Mouse (Mus musculus): Measurements from ENCODE around the gene Six4. TPM values are rescaled to one million over a fixed set of nuclear protein-coding genes. Genes with fewer than 3 reads are reported as not detected.

The Six4 gene
- 0.13 TPM in 1 of 2 replicates, not detected in the other for polyA plus RNA-seq (2012; rRNA removed; ENCODE audit: low replicate concordance)

DNA sequence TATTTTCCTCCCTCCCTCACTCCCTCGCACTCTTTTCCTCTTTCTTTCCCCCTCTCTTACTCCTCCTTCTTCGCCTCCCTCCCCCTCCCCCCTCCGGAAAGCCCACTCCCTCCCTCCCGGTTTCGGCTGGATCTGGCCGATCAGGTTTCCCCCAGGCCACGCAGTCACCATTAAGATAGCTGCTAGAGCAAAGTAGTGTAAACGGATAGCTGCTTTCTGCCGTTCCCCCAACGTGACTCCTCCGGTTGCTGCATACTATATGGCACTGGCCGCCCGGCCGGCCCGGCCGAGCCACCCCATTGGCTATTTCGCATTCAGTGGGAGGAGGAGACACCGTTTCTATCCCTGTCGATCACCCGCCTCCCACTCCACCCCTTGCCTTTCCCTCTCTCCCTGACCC is at the start of gene Six4:
TSS of gene Six4 (minus strand) at position 261 of the 400 bp plus-strand sequence.

DNA sequence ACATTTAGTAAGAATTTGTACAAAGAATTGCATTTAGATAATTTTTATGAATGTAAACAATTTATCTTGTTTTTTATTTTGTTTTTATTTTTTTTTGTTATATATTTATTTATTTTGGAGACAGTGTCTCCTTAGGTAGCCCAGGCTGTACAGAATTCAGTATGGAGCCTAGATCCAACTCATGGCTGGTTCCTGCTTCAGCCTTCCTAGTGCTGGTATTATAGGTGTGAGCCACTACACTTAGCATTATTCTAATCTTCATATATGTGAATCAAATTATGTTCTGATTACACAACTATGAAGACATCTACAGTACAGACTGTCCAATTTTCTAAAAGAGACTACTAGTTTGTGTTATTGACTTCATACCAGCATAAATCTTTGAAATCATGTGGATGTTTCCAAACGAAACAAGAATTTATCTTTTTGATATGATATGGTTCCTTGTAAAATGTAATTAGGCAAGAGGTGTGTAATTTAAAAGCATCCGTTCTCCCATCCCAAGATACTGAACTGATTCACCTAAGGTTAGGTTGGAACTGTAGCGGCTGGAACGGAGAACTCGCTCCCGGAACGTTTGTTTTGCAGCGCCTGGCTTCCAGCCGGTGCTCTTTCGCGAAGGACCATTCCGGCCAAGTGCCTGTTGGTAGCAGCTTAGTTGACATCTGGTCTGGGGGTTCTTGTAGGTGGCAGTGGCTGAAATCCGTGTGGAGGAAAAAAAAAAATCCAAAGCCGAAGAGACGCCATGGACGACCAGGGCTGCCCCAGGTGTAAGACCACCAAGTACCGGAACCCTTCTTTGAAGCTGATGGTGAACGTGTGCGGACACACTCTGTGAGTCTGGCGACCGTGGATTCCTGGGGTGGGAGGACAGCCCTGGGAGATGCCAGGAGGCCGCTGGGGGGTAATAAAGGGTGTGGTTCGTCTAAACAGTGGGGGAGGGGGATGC is 10.1 kb upstream of the Six4 start, which contains the start of gene Mnat1:
TSS of gene Mnat1 (plus strand) at position 625 of the 949 bp plus-strand sequence.

DNA sequence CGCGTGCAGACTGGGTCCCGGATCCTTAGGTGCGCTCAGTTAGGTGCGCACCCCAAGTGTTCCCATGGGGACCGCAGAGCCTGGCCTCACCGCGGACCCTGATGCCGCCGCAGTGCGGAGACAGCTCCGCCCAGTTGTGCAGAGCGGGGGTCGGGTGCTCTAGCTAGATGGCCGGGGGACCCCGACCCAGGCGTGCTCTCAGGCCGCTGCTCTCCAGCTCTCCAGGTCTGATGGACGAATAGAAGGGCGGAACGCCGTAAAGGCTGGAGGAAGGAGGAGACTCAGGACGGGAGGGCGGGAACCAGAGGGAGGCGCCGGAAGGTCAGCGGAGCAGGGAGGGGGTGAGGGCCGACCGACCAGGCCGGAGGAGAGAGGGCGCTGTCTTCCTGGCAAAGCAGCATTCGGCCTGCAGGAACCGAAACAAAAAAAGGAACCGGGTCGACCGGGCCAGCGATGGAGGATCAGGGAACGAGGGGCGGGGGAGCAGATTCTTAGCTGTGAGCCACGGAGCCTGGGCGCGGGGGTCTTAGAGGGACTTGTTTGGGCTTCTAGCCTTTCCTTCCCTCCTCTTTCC is 59.5 kb downstream of the Six4 start, which contains the start of gene Six1:
TSS of gene Six1 (minus strand) at position 220 of the 574 bp plus-strand sequence.

Other genes with a start within 250 kb of the Six4 start
- not detected in 2 replicates for gene Six6, start 173.6 kb downstream of the Six4 start, polyA plus RNA-seq (2012; rRNA removed; ENCODE audit: low replicate concordance)
- gene 4930447C04Rik, start 172.7 kb downstream of the Six4 start, polyA plus RNA-seq (2012; rRNA removed; ENCODE audit: low replicate concordance), result not detected in 2 replicates
- gene Six1, start 59.6 kb downstream of the Six4 start, polyA plus RNA-seq (2012; rRNA removed; ENCODE audit: low replicate concordance), result not detected in 2 replicates
- 0.68 and 1.0 TPM in 2 replicates for gene Mnat1, start 10.3 kb upstream of the Six4 start, polyA plus RNA-seq (2012; rRNA removed; ENCODE audit: low replicate concordance)
- 0.71 and 1.1 TPM in 2 replicates for gene Trmt5, start 173.3 kb upstream of the Six4 start, polyA plus RNA-seq (2012; rRNA removed; ENCODE audit: low replicate concordance)
- 1.8 and 6.4 TPM in 2 replicates for gene Slc38a6, start 173.3 kb upstream of the Six4 start, polyA plus RNA-seq (2012; rRNA removed; ENCODE audit: low replicate concordance)